Mouse (Mus musculus) neural tube, embryonic 11.5 days (tissue): ENCODE measurements around the gene Calhm1. TPM values are rescaled to one million over a fixed set of nuclear protein-coding genes. Genes with fewer than 3 reads are reported as not detected.

ENCODE experiments used
- ATAC-seq: fragments of 200-750 bp; cut with Nextera tagmentation; 2 replicates; pipeline ENCODE4 v1.8.0; 2017; ENCODE audit warnings: moderate number of reproducible peaks, mild to moderate bottlenecking, moderate TSS enrichment, moderate library complexity; ENCODE audit not compliant: insufficient read depth, low FRiP score, low TSS enrichment
- DNase-seq: peaks from one replicate; pipeline ENCODE4 v3.0.0-alpha.2; 2015; ENCODE audit warnings: low spot score
- H3K27ac ChIP-seq: fragments of 300-500 bp; sonication (generic); 2 replicates; pipeline ENCODE4 v1.5.1; 2014; ENCODE audit warnings: low read depth, mild to moderate bottlenecking, low read length
- H3K27me3 ChIP-seq: fragments of 300-500 bp; sonication (generic); 2 replicates; pipeline ENCODE4 v1.6.1; 2014; ENCODE audit warnings: mild to moderate bottlenecking, low read length, mixed read lengths; ENCODE audit not compliant: control insufficient read depth, insufficient read depth
- H3K36me3 ChIP-seq: fragments of 300-500 bp; sonication (generic); 2 replicates; pipeline ENCODE4 v1.6.1; 2014; ENCODE audit warnings: mild to moderate bottlenecking, low read length, moderate library complexity, mixed read lengths; ENCODE audit not compliant: control insufficient read depth, insufficient read depth
- H3K4me1 ChIP-seq: fragments of 300-500 bp; sonication (generic); 2 replicates; pipeline ENCODE4 v1.6.1; 2014; ENCODE audit warnings: low read length, mixed read lengths; ENCODE audit not compliant: control insufficient read depth, insufficient read depth
- H3K4me2 ChIP-seq: fragments of 300-500 bp; sonication (generic); 2 replicates; pipeline ENCODE4 v1.6.1; 2014; ENCODE audit warnings: low read depth, mild to moderate bottlenecking, moderate library complexity
- H3K4me3 ChIP-seq: fragments of 300-500 bp; sonication (generic); 2 replicates; pipeline ENCODE4 v1.5.1; 2014; ENCODE audit warnings: low read depth, low read length
- H3K9ac ChIP-seq: fragments of 300-500 bp; sonication (generic); 2 replicates; pipeline ENCODE4 v1.6.1; 2014; ENCODE audit warnings: mild to moderate bottlenecking, low read length
- H3K9me3 ChIP-seq: fragments of 300-500 bp; sonication (generic); 2 replicates; pipeline ENCODE4 v1.6.1; 2016; ENCODE audit warnings: low read length; ENCODE audit not compliant: control insufficient read depth
- WGBS: fragments of 180-500 bp; shearing (Covaris S2); extraction: QIAGEN DNeasy Blood & Tissue Kit; methylation state at CpG from one replicate; pipeline ENCODE4 v1.1.7; 2014; 5-methylcytosine and 5-hydroxymethylcytosine counted together
- polyA plus RNA-seq: library from polyadenylated mRNA; unstranded; fragments of >200 nt; fragmentation: Nextera tagmentation; extraction: Ambion mirVana; gene quantifications from 2 replicates; pipeline ENCODE4 v1.2.1, GENCODE M21; 2014

The Calhm1 gene
- polyA plus RNA-seq, 1 experiment from 2014 or later, result not detected

DNA sequence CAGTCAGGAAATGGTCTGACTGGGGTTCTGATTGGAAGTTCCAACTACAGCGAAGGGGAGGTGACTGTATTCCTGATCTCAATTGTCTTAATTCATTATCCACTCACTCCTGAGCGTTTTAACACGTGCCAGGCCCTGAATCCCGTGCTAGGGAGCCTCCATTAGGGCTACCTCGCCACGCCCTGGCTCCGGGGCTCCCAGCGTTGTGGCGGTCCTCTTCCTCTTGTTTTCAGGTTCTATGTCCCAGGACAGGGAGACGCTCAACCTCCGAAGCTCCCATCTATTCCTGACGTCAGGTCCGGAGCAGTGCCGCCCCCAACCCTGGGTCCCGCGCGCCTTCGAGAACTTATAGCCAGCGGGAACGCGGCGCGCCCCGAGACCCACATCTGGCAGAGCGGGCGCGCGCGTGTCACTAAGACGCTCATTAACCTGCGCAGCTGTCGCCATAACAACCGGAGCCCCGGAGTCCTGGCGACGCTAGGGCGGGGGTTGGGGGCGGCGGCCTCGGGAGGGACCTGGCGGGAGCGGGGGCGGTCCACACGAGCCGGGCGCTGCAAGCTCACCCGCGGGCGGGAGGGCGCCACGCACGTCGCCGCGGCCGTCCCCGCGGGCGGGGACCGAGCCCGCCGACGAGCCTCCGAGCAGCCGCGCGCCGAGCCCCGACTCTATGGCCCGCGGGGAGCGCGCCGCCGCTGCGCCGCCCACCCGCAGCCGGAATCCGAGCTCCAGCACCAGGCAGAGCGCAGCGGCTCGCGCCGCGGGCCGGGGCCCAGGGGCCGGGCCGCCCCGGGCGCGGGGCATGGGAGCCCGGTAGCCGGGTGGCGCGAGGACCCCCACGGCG is 34.6 kb upstream of the Calhm1 start, which contains the start of gene Neurl1a:
Neurl1a (plus strand) TSS at position 390 of the 841 bp plus-strand sequence.
- Histone ChIP-seq H3K4me2 (peak within 1 kb of the TSS; percentile 100), H3K9me3 (no peaks in the 10 kb centered on the region), H3K4me1 (peaks cover 13% of the 10 kb centered on the region; the same call in 1 of the 2 replicates), H3K27me3 (peaks cover 31% of the 10 kb centered on the region), H3K9ac (peak within 1 kb of the TSS; percentile 61), H3K36me3 (no peaks in the 10 kb centered on the region), H3K27ac (no peak within 1 kb of the TSS), H3K4me3 (peak within 1 kb of the TSS; percentile 69)
- peak; percentile 73 for DNase-seq
- peak; percentile 63 for ATAC-seq
- under 1% methylated on average over 88 of the region's 98 CpGs for WGBS

DNA sequence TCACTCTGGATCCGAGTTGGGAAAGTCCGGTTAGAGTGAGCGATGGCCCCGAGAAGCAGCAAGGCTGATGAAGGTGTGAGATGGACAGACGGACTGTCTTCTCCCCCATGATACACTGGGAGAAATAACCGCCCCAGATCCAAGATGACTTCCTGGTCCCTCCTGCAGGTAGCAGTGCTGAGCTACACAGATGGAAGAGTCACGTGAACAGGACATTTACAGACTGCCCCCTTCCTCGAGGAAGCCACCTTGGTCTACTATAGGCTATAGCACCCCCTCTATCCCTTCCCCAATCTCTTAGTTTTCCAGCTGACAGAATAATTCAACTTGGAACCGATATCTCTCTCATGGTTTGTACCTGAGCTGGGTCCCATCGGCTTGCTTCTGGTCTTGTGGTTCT is 33.9 kb upstream of the Calhm1 start:
- peak overlapping the region; percentile 100; the same call in 1 of the 2 replicates for H3K4me2 ChIP-seq
- no peak overlapping the region for H3K4me3 ChIP-seq
- peak; percentile 43 for DNase-seq
- peaks cover 31% of the 10 kb centered on the region for H3K27me3 ChIP-seq
- 25% methylated on average over 10 of the region's 10 CpGs for WGBS
- peaks cover 13% of the 10 kb centered on the region; the same call in 1 of the 2 replicates for H3K4me1 ChIP-seq
- H3K27ac ChIP-seq, result no peak overlapping the region
- H3K9me3 ChIP-seq, result no peaks in the 10 kb centered on the region
- ATAC-seq, result no peak
- no peaks in the 10 kb centered on the region for H3K36me3 ChIP-seq
- no peak overlapping the region for H3K9ac ChIP-seq

DNA sequence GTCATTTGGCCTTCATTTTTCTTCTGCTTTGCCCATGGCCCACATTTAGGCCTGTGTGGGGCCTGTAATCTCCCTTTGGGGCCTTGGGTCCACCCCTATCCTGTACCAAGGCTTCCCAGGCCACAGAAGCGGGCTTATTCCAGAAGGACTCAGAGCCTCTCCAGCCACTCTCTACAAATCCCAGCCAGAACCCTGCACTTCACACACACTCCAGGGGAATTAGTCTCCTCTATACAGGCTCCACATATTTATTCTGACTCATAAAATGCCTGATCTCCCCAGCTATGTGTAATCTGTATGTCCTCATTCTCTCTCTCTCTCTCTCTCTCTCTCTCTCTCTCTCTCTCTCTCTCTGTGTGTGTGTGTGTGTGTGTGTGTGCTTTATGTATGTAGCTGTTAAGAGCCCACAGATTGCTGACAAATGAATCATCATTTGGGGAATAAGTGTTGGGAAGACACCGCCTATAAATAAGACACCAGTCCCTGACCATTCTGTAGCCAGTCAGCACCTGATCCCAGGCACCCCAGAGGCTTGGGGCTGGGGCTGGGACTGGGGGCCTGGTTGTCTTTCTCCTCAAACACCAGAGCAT is 33.0 kb upstream of the Calhm1 start:
- H3K27me3 ChIP-seq, result peaks cover 31% of the 10 kb centered on the region
- WGBS, result 75% methylated on average over 2 of the region's 2 CpGs

DNA sequence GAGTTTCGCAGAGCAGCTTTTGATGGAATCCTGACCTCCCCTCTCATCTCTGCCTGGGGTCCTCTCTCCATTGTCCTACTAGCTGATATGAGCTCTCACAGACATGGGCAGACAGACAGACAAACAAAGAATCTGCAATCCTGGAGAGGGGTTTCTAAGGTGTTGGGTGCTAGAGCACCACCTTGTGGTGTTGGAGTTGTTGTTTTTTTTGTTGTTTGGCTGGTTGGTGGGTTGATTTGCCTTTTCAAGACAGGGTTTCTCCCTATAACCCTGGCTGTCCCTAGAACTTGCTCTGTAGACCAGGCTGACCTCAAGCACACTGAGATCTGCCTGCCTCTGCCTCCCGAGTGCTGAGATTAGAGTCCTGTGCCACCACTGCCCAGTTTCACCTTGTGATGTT is 31.4 kb upstream of the Calhm1 start:
- no peak overlapping the region for H3K4me3 ChIP-seq
- no peaks in the 10 kb centered on the region for H3K36me3 ChIP-seq
- H3K4me1 ChIP-seq, result peaks cover 13% of the 10 kb centered on the region; the same call in 1 of the 2 replicates
- WGBS, result 53% methylated on average over 2 of the region's 2 CpGs
- no peak overlapping the region for H3K9ac ChIP-seq
- H3K27ac ChIP-seq, result no peak overlapping the region
- no peak overlapping the region for H3K4me2 ChIP-seq
- peaks cover 26% of the 10 kb centered on the region for H3K27me3 ChIP-seq
- ATAC-seq (no peak), DNase-seq (peak; percentile 5)
- H3K9me3 ChIP-seq, result no peaks in the 10 kb centered on the region

More for the DNA sequence above, 33.0 kb upstream of the Calhm1 start:
- Histone ChIP-seq H3K36me3 (no peaks in the 10 kb centered on the region), H3K9ac (no peak overlapping the region), H3K4me2 (no peak overlapping the region), H3K4me3 (no peak overlapping the region), H3K27ac (no peak overlapping the region), H3K4me1 (peaks cover 13% of the 10 kb centered on the region; the same call in 1 of the 2 replicates), H3K9me3 (no peaks in the 10 kb centered on the region)
- ATAC-seq (no peak), DNase-seq (no peak)

DNA sequence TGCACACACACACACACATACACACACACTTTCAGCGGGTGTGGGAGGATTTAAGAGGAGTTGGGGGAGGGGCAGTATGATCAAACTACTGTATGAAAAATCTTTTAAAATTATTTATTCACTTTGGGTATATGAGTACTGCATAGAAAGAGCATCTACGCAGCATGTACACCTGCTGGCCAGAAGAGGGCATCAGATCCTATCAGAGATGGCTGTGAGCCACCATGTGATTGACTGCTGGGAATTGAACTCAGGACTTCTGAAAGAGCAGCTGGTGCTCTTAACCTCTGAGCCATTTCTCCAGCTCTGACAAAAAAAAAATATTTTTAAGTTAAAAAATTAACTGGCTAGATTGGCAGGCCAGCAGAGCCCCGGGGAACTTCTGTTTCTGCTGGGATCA is 30.5 kb upstream of the Calhm1 start:
- Histone ChIP-seq H3K27me3 (peaks cover 17% of the 10 kb centered on the region), H3K4me2 (no peak overlapping the region), H3K36me3 (no peaks in the 10 kb centered on the region), H3K9ac (no peak overlapping the region), H3K4me3 (no peak overlapping the region), H3K9me3 (no peaks in the 10 kb centered on the region), H3K27ac (no peak overlapping the region), H3K4me1 (peaks cover 8% of the 10 kb centered on the region; the same call in 1 of the 2 replicates)
- DNase-seq (no peak), ATAC-seq (no peak)
- 65% methylated on average over 3 of the region's 3 CpGs for WGBS

DNA sequence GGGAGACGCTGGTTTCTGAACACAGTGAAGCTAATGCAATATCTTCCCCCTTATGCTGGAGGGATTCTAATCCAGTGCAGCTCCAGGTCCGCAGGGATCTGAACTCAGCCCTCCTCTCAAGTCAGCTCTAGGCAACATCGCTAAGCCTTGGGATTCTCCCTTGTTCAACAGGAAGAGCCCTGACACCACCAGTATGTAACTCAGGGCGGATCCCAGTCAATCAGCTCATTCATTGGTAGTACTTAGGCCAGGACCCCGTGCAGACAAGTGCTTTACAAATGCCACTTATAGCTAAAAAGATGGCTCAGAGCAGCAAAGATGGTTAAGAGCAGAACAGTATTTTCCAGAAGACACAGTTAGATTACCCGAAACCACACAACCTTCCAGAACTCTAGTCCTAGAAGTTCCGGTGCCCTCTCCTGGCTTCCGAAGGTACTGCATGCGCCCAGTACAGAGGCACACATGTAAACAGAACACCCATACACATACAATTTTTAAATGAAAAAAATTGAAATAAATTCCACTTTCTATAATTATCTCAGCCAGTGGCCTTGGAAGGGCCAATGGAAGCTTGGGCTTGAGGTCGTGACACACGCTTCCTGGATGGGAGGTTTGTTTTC is 24.8 kb upstream of the Calhm1 start:
- DNase-seq, result peak; percentile 83
- Histone ChIP-seq H3K4me1 (no peaks in the 10 kb centered on the region), H3K27me3 (no peaks in the 10 kb centered on the region), H3K27ac (no peak overlapping the region), H3K9me3 (no peaks in the 10 kb centered on the region), H3K9ac (no peak overlapping the region), H3K36me3 (no peaks in the 10 kb centered on the region), H3K4me3 (no peak overlapping the region), H3K4me2 (peak overlapping the region; percentile 19)
- ATAC-seq, result no peak
- 28% methylated on average over 11 of the region's 11 CpGs for WGBS

DNA sequence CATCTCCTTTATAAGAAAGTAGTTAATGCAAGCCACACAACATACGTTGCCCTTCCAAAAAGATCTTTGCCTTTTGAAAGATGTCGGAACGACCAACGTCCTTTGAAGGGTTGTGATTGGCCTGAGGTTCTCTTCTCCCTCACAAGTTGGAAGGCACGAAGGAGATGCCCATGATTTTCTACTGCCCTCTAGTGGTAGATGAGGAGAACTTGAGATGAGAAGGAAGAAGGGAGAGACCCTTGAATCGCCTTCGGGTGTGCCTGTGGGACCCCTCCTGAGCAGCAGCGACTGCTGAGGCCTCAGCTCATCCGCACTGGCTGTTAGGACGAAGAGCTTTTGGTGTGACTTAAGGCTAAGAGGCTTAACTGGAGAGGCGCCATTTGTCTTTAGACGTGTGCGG is 24.2 kb upstream of the Calhm1 start:
- ATAC-seq (no peak), DNase-seq (peak; percentile 64)
- Histone ChIP-seq H3K9ac (no peak overlapping the region), H3K36me3 (no peaks in the 10 kb centered on the region), H3K27ac (no peak overlapping the region), H3K27me3 (no peaks in the 10 kb centered on the region), H3K4me3 (no peak overlapping the region), H3K9me3 (no peaks in the 10 kb centered on the region), H3K4me1 (no peaks in the 10 kb centered on the region), H3K4me2 (peak overlapping the region; percentile 17)
- WGBS, result 11% methylated on average over 13 of the region's 13 CpGs

DNA sequence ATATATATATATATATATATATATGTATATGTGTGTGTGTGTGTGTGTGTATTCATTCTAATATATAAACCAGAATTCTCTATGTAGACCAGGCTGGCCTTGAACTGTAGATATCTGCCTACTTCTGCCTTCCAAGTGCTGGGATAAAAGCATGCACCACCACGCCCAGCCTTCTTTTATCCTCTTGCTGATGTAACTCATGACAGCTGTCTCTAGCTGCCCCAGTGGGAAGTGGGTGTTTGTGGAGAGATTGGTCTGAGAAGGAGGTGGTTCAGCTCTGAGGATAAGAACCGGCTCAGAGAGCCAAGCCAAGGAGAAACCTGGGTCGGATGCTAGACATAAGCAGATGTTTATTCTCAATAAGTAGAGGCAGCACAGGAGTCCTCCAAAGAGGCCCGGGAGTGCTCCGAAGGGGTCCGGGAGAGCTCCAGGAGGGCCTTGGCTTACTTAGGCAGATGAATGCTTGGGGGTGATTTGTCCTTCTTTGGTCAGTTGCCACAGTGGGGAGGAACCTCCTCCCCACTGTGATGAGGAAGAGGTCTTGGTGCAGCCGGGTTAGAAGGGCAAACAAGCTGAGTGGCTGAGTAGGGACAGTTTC is 23.7 kb upstream of the Calhm1 start:
- no peaks in the 10 kb centered on the region for H3K9me3 ChIP-seq
- H3K9ac ChIP-seq, result no peak overlapping the region
- H3K4me3 ChIP-seq, result no peak overlapping the region
- DNase-seq (no peak), ATAC-seq (no peak)
- no peaks in the 10 kb centered on the region for H3K27me3 ChIP-seq
- H3K27ac ChIP-seq, result no peak overlapping the region
- WGBS, result 68% methylated on average over 7 of the region's 7 CpGs
- H3K4me2 ChIP-seq, result no peak overlapping the region
- H3K4me1 ChIP-seq, result no peaks in the 10 kb centered on the region
- H3K36me3 ChIP-seq, result no peaks in the 10 kb centered on the region
